Mouse (Mus musculus): ENCODE measurements around the gene Esrrg.

Gene Esrrg

GRCm38 (mm10) chr1:187918939-187919338 is 310.3 kb downstream of the Esrrg start:
- peak; percentile 94 for DNase-seq

GRCm38 (mm10) chr1:187920156-187920777 is 311.7 kb downstream of the Esrrg start:
- peak; percentile 30 for DNase-seq

GRCm38 (mm10) chr1:187931146-187931545 is 322.6 kb downstream of the Esrrg start:
- no peak for DNase-seq

GRCm38 (mm10) chr1:187938652-187939051 is 330.1 kb downstream of the Esrrg start:
- peak; percentile 89 for DNase-seq

- peak; percentile 78 for DNase-seq
Observed at GRCm38 (mm10) chr1:187939078-187939477, 330.5 kb downstream of the Esrrg start.

GRCm38 (mm10) chr1:187951506-187951905 is 342.9 kb downstream of the Esrrg start:
- DNase-seq: no peak

- no peak for DNase-seq
Observed at GRCm38 (mm10) chr1:187956702-187957101, 348.1 kb downstream of the Esrrg start.

- no peak for DNase-seq
Observed at GRCm38 (mm10) chr1:187959192-187959591, 350.6 kb downstream of the Esrrg start.

GRCm38 (mm10) chr1:187961452-187961851 is 352.9 kb downstream of the Esrrg start:
- no peak for DNase-seq

- no peak for DNase-seq
Observed at GRCm38 (mm10) chr1:187964829-187965760, 356.5 kb downstream of the Esrrg start.

GRCm38 (mm10) chr1:187965921-187966320 is 357.3 kb downstream of the Esrrg start:
- no peak for DNase-seq

GRCm38 (mm10) chr1:187968379-187968778 is 359.8 kb downstream of the Esrrg start:
- DNase-seq: no peak

GRCm38 (mm10) chr1:187969491-187969890 is 360.9 kb downstream of the Esrrg start:
- DNase-seq: no peak

GRCm38 (mm10) chr1:187974396-187974795 is 365.8 kb downstream of the Esrrg start:
- peak; percentile 70 for DNase-seq

GRCm38 (mm10) chr1:187975465-187976352 is 367.1 kb downstream of the Esrrg start:
- peak; percentile 84 for DNase-seq

- DNase-seq: peak; percentile 59
Observed at GRCm38 (mm10) chr1:187976353-187976730, 367.8 kb downstream of the Esrrg start.

- DNase-seq: no peak
Observed at GRCm38 (mm10) chr1:187981028-187981427, 372.4 kb downstream of the Esrrg start.

GRCm38 (mm10) chr1:187983177-187983576 is 374.6 kb downstream of the Esrrg start:
- DNase-seq: peak; percentile 40

- no peak for DNase-seq
Observed at GRCm38 (mm10) chr1:187990161-187990560, 381.6 kb downstream of the Esrrg start.

GRCm38 (mm10) chr1:187997584-187998338 is 389.2 kb downstream of the Esrrg start:
- peak; percentile 98 for DNase-seq

GRCm38 (mm10) chr1:187999121-187999520 is 390.5 kb downstream of the Esrrg start:
- peak; percentile 56 for DNase-seq

GRCm38 (mm10) chr1:188000189-188000588 is 391.6 kb downstream of the Esrrg start:
- no peak for DNase-seq
